10 mouse cellular contexts compared by ENCODE assay signal in the genomic region with DNA sequence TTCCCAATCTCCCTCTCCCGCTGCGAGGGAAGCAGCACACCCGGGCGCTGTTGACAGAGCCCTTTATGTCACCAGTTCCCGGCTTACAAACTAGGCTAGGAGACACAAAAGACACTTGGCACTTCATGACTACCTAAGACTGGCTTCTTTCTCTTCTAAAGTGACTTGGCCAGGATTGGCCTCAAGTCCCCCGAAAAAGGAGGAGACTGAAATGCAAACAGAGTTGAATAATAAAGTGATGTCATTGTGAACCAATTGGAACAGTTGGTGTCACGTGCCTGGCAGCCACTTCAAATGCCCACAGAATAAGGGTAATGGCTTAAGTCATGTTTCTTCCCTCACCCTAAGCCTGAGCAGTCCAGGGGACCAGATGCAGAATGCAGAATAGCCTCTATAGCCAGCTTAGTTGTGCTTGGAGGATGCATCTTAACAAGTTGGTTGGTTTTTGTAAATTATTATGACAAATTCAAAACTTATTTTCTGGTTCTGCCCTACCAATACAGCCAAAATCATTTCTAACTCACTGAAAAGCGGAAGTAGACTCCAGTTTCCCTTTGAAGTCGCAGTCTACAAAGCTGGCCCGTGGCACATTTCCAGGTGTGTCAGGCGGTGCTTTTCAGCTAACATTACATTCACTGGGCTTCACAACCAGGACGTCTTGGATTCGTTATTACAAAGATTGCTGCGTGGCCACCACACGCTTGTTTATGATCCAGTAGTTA.
DNase-seq lines count a peak whose midpoint lies in the region; ATAC-seq lines count a peak whose summit lies in the region.
"Had no signal": no experiment of that assay in that cellular context is flagged by ENCODE, and none has a peak within 500 bp of the region (broad histone marks: within the 10 kb centered on the region; RNA-seq: fewer than 3 reads in every experiment).

No protein-coding gene starts in this region.

- 0 out of 2 replicates have a peak overlapping the region, but pooled peaks have one; percentile 5 for H3K27ac ChIP-seq in neural tube, embryonic 13.5 days (replicated peaks)
- H3K27ac ChIP-seq in forebrain, embryonic 14.5 days (ENCODE audit: low read depth, low read length), result no peak overlapping the region
- H3K27ac ChIP-seq in midbrain, embryonic 14.5 days (replicated peaks; ENCODE audit: low read depth, low read length), result no peak overlapping the region
- H3K27ac ChIP-seq: embryonic facial prominence, embryonic 15.5 days; liver, embryonic 13.5 days had no signal

- peak; percentile 51 to 60 for DNase-seq in cerebellum, postnatal 10 days
- no peak for DNase-seq in cerebellum, adult 11-12 months
- DNase-seq in neural tube, embryonic 10.5 days (ENCODE audit: extremely low spot score, low spot score), result no peak
- DNase-seq in forebrain, embryonic 14.5 days (ENCODE audit: low spot score), result peak; percentile 75
- peak; percentile 77 for DNase-seq in kidney, postnatal 25 days
- DNase-seq in midbrain, embryonic 14.5 days, result peak; percentile 47
- DNase-seq in MN1 (ENCODE audit: low spot score), result no peak
- DNase-seq: liver, embryonic 13.5 days had no signal

- H3K9me3 ChIP-seq in neural tube, embryonic 13.5 days, result no peaks in the 10 kb centered on the region
- no peaks in the 10 kb centered on the region for H3K9me3 ChIP-seq in forebrain, embryonic 14.5 days (replicated peaks; ENCODE audit: control insufficient read depth, low read length)
- H3K9me3 ChIP-seq in midbrain, embryonic 14.5 days (ENCODE audit: control insufficient read depth, low read length), result no peaks in the 10 kb centered on the region
- H3K9me3 ChIP-seq: embryonic facial prominence, embryonic 15.5 days; liver, embryonic 13.5 days had no signal

- ATAC-seq in neural tube, embryonic 13.5 days (ENCODE audit: low read depth), result peak; percentile 74
- ATAC-seq in forebrain, embryonic 14.5 days, result peak; percentile 87
- ATAC-seq in midbrain, embryonic 14.5 days (ENCODE audit: low FRiP score, low TSS enrichment), result peak; percentile 67

- H3K4me2 ChIP-seq in neural tube, embryonic 13.5 days, result no peak overlapping the region
- 0 out of 2 replicates have a peak overlapping the region, but pooled peaks have one; percentile 12 for H3K4me2 ChIP-seq in forebrain, embryonic 14.5 days (ENCODE audit: low read length)
- no peak overlapping the region for H3K4me2 ChIP-seq in midbrain, embryonic 14.5 days (ENCODE audit: low read length)
- H3K4me2 ChIP-seq: embryonic facial prominence, embryonic 15.5 days; liver, embryonic 13.5 days had no signal

- no peaks in the 10 kb centered on the region for H3K27me3 ChIP-seq in neural tube, embryonic 13.5 days
- H3K27me3 ChIP-seq in forebrain, embryonic 14.5 days (replicated peaks; ENCODE audit: control insufficient read depth, insufficient read depth, low read length), result no peaks in the 10 kb centered on the region
- no peaks in the 10 kb centered on the region for H3K27me3 ChIP-seq in midbrain, embryonic 14.5 days (ENCODE audit: control insufficient read depth, insufficient read depth, low read length)
- H3K27me3 ChIP-seq: embryonic facial prominence, embryonic 15.5 days had no signal

- H3K9ac ChIP-seq in neural tube, embryonic 13.5 days, result no peak overlapping the region
- H3K9ac ChIP-seq in forebrain, embryonic 14.5 days (ENCODE audit: low read length), result no peak overlapping the region
- H3K9ac ChIP-seq in midbrain, embryonic 14.5 days (replicated peaks; ENCODE audit: low read length), result no peak overlapping the region
- H3K9ac ChIP-seq: embryonic facial prominence, embryonic 15.5 days; liver, embryonic 13.5 days had no signal

- H3K36me3 ChIP-seq in neural tube, embryonic 13.5 days, result no peaks in the 10 kb centered on the region
- H3K36me3 ChIP-seq in forebrain, embryonic 14.5 days (ENCODE audit: control insufficient read depth, insufficient read depth, low read length), result no peaks in the 10 kb centered on the region
- H3K36me3 ChIP-seq in midbrain, embryonic 14.5 days (ENCODE audit: control insufficient read depth, insufficient read depth, low read length), result no peaks in the 10 kb centered on the region
- H3K36me3 ChIP-seq: embryonic facial prominence, embryonic 15.5 days; liver, embryonic 13.5 days had no signal

- no peak overlapping the region for H3K4me3 ChIP-seq in neural tube, embryonic 13.5 days
- no peak overlapping the region for H3K4me3 ChIP-seq in forebrain, embryonic 14.5 days (ENCODE audit: low read depth, low read length)
- no peak overlapping the region for H3K4me3 ChIP-seq in midbrain, embryonic 14.5 days (replicated peaks; ENCODE audit: low read depth, low read length)
- H3K4me3 ChIP-seq: embryonic facial prominence, embryonic 15.5 days; liver, embryonic 13.5 days had no signal

- H3K4me1 ChIP-seq in neural tube, embryonic 13.5 days (replicated peaks), result peaks cover 46% of the 10 kb centered on the region
- peaks cover 25% of the 10 kb centered on the region for H3K4me1 ChIP-seq in forebrain, embryonic 14.5 days (ENCODE audit: control insufficient read depth, insufficient read depth, low read length)
- peaks cover 4% of the 10 kb centered on the region; the same call in 1 of the 2 replicates for H3K4me1 ChIP-seq in midbrain, embryonic 14.5 days (ENCODE audit: control insufficient read depth, insufficient read depth, low read length)

- 69% methylated on average over 15 of the region's 15 CpGs for WGBS in neural tube, embryonic 13.5 days
- 43% methylated on average over 15 of the region's 15 CpGs for WGBS in forebrain, embryonic 14.5 days
- WGBS in midbrain, embryonic 14.5 days, result 72% methylated on average over 15 of the region's 15 CpGs

Comparison
In these comparisons a context has a peak if more than half of its experiments do, and no peak if none do; other contexts are left out.
1. DNase-seq: peak in cerebellum, postnatal 10 days (2 of 2), forebrain, embryonic 14.5 days (single experiment), kidney, postnatal 25 days (2 of 2) and midbrain, embryonic 14.5 days (single experiment); none in cerebellum, adult 11-12 months (single experiment), neural tube, embryonic 10.5 days (single experiment) and MN1 (single experiment).
2. Peak in every context shown above with its lines, with median percentiles within 50 percentile points of each other: ATAC-seq.